Mouse (Mus musculus) erythroid progenitor cell, adult 5-6 weeks (primary cell): ENCODE data around the gene Ago1. TPM values are rescaled to one million over a fixed set of nuclear protein-coding genes. Genes with fewer than 3 reads are reported as not detected.

ENCODE experiments used
- ATAC-seq: replicated peaks from 2 replicates; pipeline ENCODE4 v1.8.0; 2016; ENCODE audit warnings: moderate number of reproducible peaks, mild to moderate bottlenecking, moderate TSS enrichment, inconsistent platforms; ENCODE audit not compliant: poor library complexity, low FRiP score, severe bottlenecking
- total RNA-seq, 2 experiments: library from RNA; stranded (forward) in 1 of 2; stranded (reverse) in 1 of 2; fragments of 150-400 nt in 1 of 2; fragments of 186-747, 209-891 nt in 1 of 2; gene quantifications; 2 replicates each; pipeline versions ENCODE4 v1.2.3 to v1.2.4; 2015 to 2017; ENCODE audit warnings: low replicate concordance in 2 of 2

The Ago1 gene
- total RNA-seq (2015; ENCODE audit: low replicate concordance) = 4.2 and 4.3 TPM in 2 replicates
- 1.8 and 3.6 TPM in 2 replicates for total RNA-seq (2017; ENCODE audit: low replicate concordance)

DNA sequence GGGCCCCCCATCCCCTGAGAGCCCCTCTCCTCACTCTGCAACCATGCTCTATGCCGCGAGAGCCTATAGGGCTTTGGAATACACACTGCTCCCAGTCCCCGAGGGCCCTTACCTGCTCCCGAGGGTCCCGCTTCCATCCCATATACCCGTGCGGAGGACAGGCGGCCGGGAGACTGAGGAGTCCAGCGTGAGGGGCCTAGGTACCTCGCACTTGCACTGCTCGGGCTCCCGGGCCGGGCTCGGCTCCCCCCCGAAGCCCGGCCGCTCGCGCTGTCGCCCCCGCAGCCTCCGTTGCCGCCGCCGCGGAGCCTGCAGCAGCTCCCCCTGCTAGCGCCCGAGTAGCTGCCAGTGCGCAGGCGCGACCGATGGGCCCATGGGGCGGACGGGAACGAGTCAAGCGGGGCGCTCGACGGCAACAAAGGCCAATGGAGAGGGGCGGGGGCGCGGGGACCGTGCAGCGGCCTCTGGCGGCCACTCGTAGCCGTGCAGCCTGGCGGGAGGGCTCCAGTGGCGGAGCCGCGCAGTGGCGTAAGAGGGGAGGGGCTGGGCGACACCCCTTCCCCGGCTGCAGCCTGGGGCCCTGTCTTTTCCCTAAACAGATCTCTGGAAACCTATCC, at the start of gene Ago1:
Gene Ago1 (minus strand): TSS at position 299 of the 617 bp plus-strand sequence.
- peak; percentile 96 for ATAC-seq

DNA sequence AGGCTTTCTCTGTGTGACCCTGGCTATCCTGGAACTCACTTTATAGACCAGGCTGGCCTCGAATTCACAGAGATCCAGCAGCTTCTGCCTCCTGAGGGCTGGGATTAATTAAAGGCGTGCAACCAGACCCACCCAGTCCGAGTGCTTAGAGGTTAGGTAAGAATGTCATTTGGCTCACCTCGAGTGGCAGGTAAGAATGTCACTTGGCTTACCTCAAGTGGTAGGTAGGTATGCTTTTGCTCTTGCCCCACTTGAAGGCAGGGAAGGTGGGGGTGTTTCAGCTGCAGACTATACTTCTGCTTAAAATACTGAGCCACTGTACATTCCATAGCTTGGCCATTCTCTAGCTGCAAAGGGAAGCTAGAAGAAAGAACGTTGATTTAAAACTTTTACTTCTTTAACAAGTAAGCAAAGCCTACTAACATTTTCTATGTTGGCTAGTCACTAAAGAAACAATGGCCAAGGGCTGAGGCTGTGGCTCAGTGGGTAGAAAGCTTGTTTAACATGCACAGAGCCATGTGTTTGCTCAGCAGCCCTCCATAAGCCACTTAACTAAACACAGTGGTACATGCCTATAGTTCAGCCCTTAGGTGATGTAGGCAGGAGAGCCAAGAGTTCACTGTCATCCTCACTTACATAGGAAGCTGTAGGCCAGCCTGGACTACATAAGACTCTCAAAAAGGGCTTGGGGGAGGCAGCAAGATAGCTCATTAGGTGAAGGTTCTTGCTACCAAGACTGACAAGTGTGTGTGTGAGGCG, 44.1 kb upstream of the Ago1 start:
- no peak for ATAC-seq

DNA sequence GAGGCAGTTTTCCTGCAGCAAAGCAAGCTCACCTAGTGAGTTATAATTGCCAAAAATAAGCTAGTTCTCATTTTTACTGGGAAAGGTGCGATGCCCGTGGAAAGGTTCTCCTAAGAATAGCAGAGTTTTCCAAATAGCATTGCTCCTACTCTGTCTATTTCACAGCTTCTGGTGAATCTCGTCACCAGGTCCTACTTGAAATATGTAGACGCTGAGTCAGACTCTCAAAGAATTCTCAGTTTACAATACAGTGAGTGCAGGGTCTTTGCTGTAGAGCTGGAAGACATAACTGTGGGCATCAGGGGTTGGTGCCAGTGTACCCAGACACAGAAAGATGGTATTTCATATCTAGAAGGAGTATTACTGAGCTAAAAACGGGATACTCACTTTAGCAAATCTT, 42.6 kb upstream of the Ago1 start:
- no peak for ATAC-seq

DNA sequence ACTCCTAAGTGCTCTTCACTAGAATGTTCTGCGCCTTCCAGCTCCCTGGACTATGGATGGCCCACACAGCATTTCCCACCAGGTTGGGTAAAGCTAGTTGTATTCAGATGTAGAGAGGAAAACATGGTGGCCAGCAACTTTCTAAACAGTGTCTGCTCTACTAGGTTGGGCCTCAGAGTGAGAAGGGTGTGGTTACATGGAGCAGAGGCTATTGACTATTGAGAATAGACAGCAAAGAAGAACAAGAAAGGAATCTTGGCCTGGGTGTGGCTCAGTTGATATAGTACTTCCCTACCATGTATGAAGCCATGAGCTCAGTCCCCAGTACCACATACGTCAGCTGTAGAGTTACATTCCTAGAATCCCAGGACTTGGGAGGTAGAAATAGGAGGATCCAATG, 40.7 kb upstream of the Ago1 start:
- no peak for ATAC-seq

DNA sequence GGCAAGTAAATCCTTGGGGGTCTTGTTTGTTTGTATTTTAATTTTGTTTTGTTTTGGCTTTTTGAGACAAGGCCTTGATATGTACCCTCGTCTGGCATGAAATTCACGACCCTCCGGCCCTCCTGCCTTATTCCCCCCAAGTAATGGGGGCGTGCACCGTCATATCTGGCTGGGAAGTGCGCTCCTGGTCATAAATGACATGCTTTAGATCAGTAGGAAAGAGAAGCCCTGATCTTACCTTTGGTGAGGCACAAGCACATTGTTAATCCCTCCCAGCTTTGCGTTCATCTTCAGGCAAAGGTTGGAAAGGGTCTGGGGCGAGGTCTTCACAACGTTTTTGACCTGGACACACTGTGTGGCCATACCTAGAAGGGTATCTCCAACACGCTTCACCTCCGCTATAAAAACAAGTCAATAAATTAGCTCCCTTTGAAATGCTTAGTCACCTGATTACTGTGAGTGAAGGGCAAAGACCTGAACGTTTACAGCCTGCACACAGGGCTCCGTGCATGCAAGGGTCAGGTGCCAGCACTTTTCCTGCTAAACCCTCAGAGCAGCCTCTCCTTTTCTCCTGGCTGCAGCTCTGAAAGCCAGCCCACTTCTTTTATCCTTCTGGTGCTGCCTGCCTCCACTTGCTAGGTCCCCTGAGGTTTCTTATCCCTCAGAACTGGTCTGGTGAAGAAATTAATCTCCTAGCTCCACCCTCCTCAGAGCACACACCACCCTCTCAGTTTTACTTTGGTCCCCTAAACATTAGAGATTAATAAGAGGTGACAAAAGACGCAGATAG, 39.9 kb upstream of the Ago1 start:
- no peak for ATAC-seq

DNA sequence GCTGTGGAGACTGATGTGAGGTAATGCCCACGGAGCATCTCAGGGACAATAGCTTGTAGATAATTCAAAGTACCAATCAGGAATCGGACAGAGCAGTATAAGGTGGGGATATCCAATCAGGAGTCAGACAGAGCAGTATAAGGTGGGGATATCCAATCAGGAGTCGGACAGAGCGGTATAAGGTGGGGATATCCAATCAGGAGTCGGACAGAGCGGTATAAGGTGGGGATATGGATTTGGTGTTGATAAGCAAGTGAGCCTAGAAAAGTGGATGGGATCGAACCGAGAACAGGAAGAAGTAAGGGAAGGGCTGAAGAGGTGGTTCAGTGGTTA, 34.6 kb upstream of the Ago1 start:
- ATAC-seq = no peak

DNA sequence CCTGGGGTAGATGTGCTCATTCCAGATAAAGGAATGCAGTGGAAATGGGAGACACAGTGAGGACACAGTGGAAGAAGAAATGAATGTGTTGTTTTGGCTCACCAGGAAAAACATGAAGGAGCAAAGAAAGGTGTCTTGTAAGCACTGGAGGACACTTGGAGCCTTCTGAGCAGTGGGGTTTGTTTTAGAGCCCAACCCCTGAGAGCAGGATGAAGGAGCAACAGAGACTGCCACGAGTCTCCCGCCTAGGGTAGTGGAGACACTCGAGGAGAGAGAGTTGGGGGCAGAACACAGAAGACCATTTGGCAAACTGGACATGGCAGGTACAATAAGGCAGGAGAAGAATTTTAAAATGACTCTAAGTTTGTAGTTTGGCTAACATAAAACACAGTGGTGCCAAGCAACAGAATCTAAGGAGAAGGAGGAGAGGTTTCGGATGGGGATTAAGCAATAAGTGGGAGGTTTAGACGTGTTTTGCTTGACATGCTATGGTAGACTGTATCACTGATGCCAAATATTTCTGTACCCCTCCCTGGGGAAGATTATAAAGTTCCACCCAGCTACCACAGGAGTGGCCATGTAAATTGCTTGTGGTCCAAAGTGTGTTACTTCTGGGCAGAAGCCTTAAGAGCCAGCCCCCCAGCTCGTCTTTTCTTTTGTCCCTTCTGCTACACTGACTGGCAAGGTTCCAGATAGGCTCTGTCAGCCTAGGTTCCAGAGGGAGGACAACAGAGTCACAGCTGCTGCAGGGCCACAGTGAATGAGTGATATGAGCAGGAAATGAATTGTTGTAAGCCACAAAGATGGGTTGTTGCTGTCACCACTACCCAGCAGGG, 34.0 kb upstream of the Ago1 start:
- no peak for ATAC-seq

DNA sequence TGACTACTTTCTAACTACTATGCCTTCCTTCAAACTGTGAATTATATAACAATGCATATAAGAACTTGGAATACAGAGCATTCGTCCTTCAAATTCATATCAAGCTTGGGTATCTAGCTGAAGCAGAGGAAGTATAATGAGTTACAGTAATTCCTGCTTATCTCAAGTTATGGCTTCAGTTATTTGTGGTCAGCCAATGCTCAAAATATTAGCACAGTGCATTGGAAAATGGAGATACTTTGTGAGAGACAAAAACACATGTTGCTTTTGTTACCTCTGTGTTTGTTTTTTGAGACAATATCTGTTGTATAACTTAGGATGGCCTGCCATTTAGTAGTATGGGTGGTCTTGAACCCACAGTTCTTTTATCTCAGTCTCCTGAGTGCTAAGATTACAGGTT, 30.2 kb upstream of the Ago1 start:
- no peak for ATAC-seq

DNA sequence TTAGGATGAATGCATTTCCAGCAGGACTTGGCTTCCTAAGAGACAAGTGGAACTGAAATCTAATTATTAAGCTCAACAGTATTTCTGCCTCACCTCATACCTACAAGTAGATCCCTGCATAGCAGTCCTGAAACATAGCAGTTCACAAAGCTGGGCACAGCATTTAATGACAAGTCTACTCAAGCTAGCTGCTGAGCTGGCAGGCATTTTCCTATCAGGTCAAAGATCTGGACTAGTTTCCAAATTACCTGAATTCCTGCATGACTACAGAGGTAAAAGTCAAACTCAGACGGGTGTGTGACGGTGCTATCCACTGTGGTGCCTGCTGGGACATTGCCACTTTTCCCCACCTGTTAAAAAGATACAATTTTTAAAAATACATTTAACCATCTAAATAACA, 28.6 kb upstream of the Ago1 start:
- ATAC-seq = no peak

DNA sequence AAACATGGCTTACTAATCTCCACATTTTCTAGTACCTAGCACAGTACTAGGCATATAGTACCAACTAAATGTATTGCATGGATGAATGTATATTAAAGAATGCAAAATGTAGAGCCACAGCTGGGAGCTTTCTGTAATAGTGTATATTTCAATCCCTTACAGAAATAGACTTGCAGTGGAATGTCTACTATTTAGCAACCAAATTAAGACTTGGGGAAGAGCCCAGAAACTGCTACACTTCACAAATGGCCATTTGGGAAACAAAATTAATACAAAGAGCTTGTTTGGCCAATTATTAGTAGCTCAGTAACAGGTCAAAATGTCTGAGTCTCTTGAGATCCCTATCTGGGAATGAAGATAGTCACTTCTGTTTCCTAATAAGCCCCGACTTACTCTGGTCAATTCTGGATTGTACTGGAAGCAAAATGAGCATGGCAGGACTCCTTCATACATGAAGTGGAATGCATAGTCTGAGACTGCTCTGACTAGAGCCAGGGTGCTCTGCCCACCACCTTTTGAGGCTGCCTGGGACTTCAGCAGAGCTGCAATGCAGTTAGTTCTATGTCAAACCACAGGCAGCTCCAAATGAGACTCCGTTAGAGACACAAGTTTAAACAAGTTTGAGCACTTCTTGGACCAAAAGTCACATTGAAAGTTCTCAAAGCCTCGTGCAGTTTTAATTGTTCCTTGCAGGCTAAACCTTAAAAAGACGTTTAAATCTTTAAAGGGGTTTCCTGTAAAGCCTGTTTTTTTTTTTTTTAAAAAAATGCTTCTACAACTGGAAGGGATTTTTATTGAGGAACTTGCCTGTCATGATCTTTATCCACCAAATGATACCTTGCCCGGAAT, 27.8 kb upstream of the Ago1 start:
- ATAC-seq = no peak

DNA sequence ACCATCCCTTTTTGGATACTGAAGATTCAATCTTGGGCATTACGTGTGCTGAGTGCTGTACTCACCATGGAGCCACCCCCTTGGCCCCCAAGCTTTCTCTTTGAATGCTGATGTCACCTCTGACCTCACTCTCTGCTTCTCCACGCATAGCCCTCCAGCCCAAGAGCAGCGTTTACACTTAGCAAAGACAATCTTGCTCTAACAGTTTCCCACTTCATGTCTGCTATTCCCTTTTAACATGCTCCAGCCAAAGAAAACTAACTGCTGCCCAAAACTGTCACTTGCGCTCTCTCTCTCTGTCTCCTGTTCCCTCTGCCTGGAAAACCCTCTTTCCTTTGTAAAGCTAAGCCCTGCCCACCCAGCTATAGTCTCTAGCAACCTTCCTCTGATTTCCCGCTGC, 27.1 kb upstream of the Ago1 start:
- ATAC-seq = no peak

DNA sequence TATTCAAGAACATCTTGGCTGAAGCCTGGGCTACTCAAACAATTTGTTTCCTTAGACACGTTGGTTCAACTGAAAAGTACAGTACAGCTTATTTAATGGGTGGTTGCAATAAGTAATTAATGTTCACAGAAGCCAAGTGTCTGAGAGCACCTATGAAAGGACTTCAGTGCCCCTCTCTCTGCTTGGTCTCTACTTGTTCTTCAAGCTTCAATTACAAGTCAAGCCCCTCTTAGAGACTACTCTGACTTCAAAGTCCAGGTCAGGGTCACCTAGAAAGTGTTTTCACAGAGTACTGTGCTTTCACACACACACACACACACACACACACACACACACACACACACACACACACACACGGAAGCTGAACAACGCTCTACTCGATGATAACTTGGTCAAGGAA, 25.0 kb upstream of the Ago1 start:
- no peak for ATAC-seq

DNA sequence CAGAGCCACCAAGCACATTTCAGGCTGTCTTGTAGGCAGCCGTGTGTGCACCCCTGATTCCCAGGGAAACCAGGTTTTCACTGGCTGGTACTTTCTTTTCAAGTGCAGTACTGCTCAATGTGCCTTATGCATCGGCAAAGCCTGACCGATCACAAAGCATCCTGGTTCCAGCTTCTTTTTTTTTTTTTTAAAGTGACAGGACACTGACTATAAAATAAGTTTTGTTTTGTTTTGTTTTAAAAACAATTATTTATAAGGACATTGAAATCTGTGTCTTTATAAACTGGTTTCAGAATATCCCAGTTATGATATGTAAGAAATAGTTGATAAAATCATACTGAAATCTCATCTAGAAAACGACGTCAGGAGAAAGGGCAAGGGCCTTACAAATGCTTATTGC, 23.6 kb upstream of the Ago1 start:
- ATAC-seq = no peak

DNA sequence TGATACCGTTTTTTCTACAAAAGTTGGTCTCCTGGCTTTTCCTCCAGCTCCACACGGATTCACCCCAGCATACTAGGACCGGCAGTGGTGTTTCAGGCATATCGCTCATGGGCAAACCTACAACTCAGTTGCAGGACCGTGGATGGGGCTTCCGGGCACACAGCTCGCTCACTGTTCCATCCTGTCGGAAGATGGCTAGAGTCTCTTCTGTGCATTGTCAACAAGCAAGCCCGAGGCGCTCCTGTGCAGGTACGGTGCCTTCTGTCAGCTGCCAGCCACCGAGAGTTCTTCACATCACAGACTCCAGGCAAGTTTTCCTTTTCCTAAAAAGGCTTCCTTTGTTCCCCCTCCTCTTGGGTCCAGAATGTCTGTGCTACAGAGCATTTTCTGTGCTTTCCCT, 22.3 kb upstream of the Ago1 start:
- no peak for ATAC-seq

DNA sequence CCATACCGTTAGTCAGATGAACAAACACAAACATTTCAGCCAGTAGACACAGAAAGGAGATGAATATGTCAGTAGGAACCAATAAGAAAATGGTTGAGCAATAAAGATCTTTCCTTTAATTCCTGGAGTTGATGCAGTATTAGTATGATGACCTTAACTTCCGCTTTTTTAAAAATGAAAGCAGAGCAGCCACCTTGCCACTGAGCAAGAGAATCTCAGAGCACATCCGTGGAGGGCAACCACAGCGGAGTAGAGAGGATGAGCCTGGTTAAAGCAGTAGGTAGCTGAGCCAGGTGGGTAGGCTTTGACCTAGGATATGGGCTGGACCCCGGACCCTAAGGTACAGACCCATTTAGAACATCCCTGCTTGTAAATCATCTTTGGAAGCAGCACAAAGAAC, 21.4 kb upstream of the Ago1 start:
- no peak for ATAC-seq

DNA sequence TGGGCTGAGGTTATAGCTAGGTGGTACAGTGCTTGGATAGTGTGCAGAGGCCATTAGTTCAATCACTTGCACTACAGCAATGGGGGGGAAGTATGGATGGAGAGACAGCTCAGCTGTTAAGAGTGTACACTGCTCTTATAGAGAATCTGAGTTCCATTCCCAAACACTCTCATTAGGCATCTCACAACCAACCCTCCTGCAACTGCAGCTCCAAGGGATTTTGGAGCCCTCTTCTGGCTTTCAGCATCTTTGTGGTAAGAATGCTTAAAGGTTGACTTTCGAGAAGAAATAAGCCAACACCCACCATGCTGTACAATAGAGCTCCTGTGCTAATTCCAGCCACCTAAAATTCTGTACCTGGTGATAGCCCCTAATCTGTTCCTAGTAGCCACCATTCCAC, 17.8 kb upstream of the Ago1 start:
- ATAC-seq = no peak

DNA sequence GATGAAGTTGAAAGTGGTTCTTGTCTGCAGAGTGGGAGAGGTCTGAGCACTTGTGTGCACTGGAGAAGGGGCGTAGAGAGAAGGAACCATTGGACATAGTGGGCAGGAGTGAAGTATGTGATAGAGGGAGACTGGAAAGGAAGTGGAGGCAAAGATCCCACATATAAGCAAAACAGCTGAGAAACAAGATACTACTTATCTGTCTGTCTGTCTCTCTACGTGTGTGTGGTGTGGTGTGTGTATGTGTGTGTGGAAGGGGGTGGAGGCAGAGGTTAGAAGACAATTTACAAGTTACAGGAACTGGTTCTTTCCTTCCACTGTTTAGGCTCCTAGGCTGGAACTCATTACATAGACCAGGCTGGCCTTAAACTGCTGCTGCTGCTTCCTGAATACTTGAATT, 16.7 kb upstream of the Ago1 start:
- no peak for ATAC-seq

DNA sequence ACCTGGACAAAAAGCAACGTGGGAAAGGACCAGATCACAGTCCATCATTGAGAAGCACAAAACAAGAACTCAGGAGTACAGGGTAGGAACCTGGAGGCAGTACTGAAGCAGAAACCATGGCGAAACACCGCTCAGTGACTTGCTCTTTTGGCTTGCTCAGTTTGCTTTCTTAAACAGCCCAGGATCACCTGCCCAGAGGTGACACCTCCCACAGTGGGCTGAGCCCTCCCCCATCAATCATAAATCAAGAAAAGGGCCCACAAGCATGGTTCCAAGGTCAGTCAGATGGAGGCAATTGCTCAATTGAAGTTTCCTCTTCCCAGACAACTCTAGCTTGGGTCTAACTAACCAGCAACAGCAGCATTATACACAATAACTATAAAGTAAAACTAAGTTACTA, 15.5 kb upstream of the Ago1 start:
- ATAC-seq = no peak

DNA sequence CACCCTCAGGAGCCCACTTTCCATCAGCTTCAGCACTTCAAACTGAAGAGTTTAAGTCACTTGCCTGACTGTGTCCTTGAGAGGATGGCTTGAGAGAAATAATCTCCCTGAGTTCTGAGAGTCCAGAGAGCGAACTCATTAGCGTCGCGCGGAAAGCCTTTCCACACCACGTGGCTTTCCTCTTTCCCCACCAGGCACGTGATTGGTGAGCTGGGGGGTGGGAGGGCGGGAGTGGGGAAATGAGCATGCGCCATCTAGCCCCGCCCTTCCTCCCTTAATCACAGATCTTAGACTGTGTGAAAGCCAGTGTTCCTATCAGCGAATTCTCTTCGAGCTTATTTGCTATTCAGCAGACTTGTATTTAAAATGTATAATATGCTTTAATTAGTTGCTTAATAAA, 14.6 kb upstream of the Ago1 start:
- ATAC-seq = no peak
